Mouse (Mus musculus) bone marrow, adult 2 months (tissue): ENCODE results near the gene Il16.

Experiments used
- CTCF ChIP-seq: fragments of 200-500 bp; IDR thresholded peaks from 2 replicates; pipeline ENCODE4 v1.5.1; 2011; ENCODE audit warnings: low read length, control low read depth; ENCODE audit not compliant: control insufficient read depth, insufficient read depth
- POLR2A ChIP-seq: fragments of 200-500 bp; IDR thresholded peaks from 2 replicates; pipeline ENCODE4 v1.6.1; 2011; ENCODE audit warnings: low read depth, mild to moderate bottlenecking, control low read depth, low read length, borderline replicate concordance; ENCODE audit not compliant: control insufficient read depth

GRCm38 (mm10) chr7:83643581-83643980 is 101.9 kb downstream of the Il16 start:
- TF ChIP-seq CTCF (no peak), POLR2A (no peak)
